Mouse (Mus musculus): Measurements from ENCODE around the gene Tom1l2. TPM values are rescaled to one million over a fixed set of nuclear protein-coding genes. Genes with fewer than 3 reads are reported as not detected.

Gene Tom1l2
- polyA plus RNA-seq, 1 experiment from 2014 or later = 47.3 TPM

- ATAC-seq (ENCODE audit: low FRiP score) (no peak), DNase-seq (ENCODE audit: low spot score) (no peak)
- H3K36me3 ChIP-seq (replicated peaks; ENCODE audit: control insufficient read depth, insufficient read depth) = no peaks in the 10 kb centered on the region
- H3K9me3 ChIP-seq (ENCODE audit: control insufficient read depth, low read length) = no peaks in the 10 kb centered on the region
- no peak overlapping the region for H3K4me3 ChIP-seq (replicated peaks; ENCODE audit: low read length)
- peaks cover 8% of the 10 kb centered on the region; the same call in 1 of the 2 replicates for H3K4me1 ChIP-seq (replicated peaks; ENCODE audit: control insufficient read depth, insufficient read depth, low read length)
- H3K4me2 ChIP-seq (replicated peaks) = no peak overlapping the region
- H3K27ac ChIP-seq = no peak overlapping the region
- WGBS = 86% methylated on average over 13 of the region's 13 CpGs
- H3K27me3 ChIP-seq (ENCODE audit: control insufficient read depth, insufficient read depth, low read length) = no peaks in the 10 kb centered on the region
- H3K9ac ChIP-seq = no peak overlapping the region
Measured at GRCm38 (mm10) chr11:60370431-60370830, 17.7 kb upstream of the Tom1l2 start.

DNA sequence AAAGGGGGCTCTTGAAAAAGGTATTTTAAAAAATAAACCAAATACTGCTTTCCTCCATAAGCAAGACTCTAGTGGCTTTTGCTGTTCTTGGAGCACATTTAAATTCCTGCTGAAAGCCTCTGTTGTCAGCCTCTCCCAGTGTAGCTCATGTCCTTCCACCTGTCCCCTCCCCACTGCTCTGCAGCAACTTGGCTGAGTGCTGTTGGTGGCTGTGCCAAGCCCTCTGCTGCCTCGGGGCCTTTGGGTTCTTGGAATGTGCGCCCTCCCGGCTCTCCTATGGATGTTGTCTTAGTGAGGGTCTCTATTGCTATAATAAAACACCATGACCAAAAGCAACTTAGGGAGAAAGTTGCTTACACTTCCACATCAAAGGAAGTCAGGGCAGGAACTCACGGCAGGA is 16.7 kb upstream of the Tom1l2 start:
- Histone ChIP-seq H3K9me3 (ENCODE audit: control insufficient read depth, low read length) (no peaks in the 10 kb centered on the region), H3K4me3 (replicated peaks; ENCODE audit: low read length) (no peak overlapping the region), H3K9ac (no peak overlapping the region), H3K4me2 (replicated peaks) (no peak overlapping the region), H3K36me3 (replicated peaks; ENCODE audit: control insufficient read depth, insufficient read depth) (no peaks in the 10 kb centered on the region), H3K27me3 (ENCODE audit: control insufficient read depth, insufficient read depth, low read length) (no peaks in the 10 kb centered on the region), H3K27ac (no peak overlapping the region), H3K4me1 (replicated peaks; ENCODE audit: control insufficient read depth, insufficient read depth, low read length) (peaks cover 8% of the 10 kb centered on the region; the same call in 1 of the 2 replicates)
- ATAC-seq (ENCODE audit: low FRiP score) = no peak
- no peak for DNase-seq (ENCODE audit: low spot score)
- WGBS = 66% methylated on average over 4 of the region's 4 CpGs

DNA sequence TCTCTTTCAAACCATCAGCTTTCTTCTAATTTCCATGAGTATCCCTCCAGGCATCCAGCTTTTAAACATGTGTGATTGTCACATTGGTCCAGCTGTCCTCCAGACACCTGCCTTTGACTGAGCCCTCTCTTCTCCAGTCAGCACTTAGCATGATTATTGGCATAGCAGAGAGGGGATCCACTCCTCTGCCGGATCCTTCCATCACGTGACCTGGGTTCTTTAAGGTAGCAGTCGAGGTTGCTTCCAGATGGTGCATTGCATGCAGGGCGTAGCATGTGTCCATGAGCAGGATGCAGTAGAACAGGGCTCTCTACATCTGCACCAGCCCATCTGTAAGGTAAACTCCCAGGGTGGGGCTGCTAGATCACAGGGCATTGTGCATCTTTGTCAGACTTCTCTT is 16.2 kb upstream of the Tom1l2 start:
- H3K4me1 ChIP-seq (replicated peaks; ENCODE audit: control insufficient read depth, insufficient read depth, low read length) = peaks cover 8% of the 10 kb centered on the region; the same call in 1 of the 2 replicates
- H3K9me3 ChIP-seq (ENCODE audit: control insufficient read depth, low read length) = no peaks in the 10 kb centered on the region
- ATAC-seq (ENCODE audit: low FRiP score) (no peak), DNase-seq (ENCODE audit: low spot score) (no peak)
- no peak overlapping the region for H3K4me3 ChIP-seq (replicated peaks; ENCODE audit: low read length)
- H3K9ac ChIP-seq = no peak overlapping the region
- H3K27ac ChIP-seq = no peak overlapping the region
- 67% methylated on average over 4 of the region's 4 CpGs for WGBS
- no peaks in the 10 kb centered on the region for H3K36me3 ChIP-seq (replicated peaks; ENCODE audit: control insufficient read depth, insufficient read depth)
- H3K4me2 ChIP-seq (replicated peaks) = no peak overlapping the region
- no peaks in the 10 kb centered on the region for H3K27me3 ChIP-seq (ENCODE audit: control insufficient read depth, insufficient read depth, low read length)

DNA sequence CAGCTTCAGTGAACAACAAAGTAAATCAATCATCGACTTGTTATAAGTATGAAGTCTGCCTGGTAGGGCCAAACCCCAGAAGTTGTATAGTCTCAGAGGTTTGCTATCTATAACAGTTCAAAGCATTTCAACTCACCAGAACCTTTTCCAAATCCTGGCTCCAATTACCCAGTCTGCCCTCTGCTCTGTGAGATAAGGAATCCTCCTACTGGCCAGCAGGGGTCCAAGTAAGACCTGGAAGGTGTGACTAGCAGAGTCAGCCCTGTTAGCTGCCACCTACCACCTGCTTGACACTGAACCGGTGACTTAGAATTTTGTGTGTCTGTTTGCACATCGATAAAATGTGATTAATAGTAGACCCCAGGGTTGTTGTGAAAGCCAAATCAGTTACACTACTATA is 14.6 kb upstream of the Tom1l2 start:
- Histone ChIP-seq H3K27me3 (ENCODE audit: control insufficient read depth, insufficient read depth, low read length) (no peaks in the 10 kb centered on the region), H3K9ac (no peak overlapping the region), H3K4me2 (replicated peaks) (no peak overlapping the region), H3K36me3 (replicated peaks; ENCODE audit: control insufficient read depth, insufficient read depth) (no peaks in the 10 kb centered on the region), H3K27ac (no peak overlapping the region), H3K4me3 (replicated peaks; ENCODE audit: low read length) (no peak overlapping the region), H3K9me3 (ENCODE audit: control insufficient read depth, low read length) (no peaks in the 10 kb centered on the region), H3K4me1 (replicated peaks; ENCODE audit: control insufficient read depth, insufficient read depth, low read length) (peaks cover 8% of the 10 kb centered on the region; the same call in 1 of the 2 replicates)
- DNase-seq (ENCODE audit: low spot score) = no peak
- no peak for ATAC-seq (ENCODE audit: low FRiP score)
- WGBS = 83% methylated on average over 3 of the region's 3 CpGs

DNA sequence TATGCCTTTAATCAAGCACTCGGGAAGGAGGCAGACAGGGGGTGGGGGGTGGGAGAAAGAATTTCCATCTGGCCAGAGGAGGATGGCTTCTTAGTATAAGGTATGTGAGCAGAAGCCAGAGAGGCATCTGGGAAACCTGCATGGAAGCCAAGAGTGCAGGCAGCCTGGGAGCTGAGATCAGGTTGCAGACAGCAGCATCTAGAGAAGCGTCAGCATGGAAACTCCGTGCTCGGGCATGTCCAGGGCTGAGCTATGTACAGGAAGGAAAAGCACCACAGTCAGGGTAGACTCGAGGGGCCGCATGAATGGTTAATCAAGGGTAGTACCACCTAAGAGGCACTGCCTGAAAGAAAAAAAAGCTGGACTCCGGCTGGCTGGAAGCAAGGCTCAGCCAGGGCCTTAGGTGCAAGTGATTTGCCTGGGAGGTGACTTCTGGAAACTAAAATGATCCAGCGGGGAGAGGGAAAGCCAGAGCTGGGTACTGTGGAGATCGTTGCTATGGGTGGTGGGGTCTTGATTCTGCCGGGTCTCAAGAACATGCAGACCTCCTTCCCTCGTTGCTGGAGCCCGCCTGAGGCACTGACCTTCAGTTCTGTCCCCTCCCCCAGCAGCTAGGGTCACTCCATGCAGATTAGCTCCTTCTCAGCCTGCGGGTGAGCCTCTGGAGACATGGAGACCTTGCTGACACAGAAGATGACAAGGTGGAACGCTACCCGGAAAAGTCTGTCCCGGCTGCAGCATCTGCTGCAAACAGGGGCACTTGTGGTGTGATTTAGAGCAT is 13.7 kb upstream of the Tom1l2 start:
- WGBS = 45% methylated on average over 16 of the region's 16 CpGs
- 0 out of 2 replicates have a peak overlapping the region, but pooled peaks have one; percentile 49 for H3K27ac ChIP-seq
- H3K4me1 ChIP-seq (replicated peaks; ENCODE audit: control insufficient read depth, insufficient read depth, low read length) = peaks cover 8% of the 10 kb centered on the region; the same call in 1 of the 2 replicates
- no peaks in the 10 kb centered on the region for H3K36me3 ChIP-seq (replicated peaks; ENCODE audit: control insufficient read depth, insufficient read depth)
- H3K9me3 ChIP-seq (ENCODE audit: control insufficient read depth, low read length) = no peaks in the 10 kb centered on the region
- no peak overlapping the region for H3K4me2 ChIP-seq (replicated peaks)
- H3K9ac ChIP-seq = no peak overlapping the region
- DNase-seq (ENCODE audit: low spot score) (no peak), ATAC-seq (ENCODE audit: low FRiP score) (no peak)
- no peaks in the 10 kb centered on the region for H3K27me3 ChIP-seq (ENCODE audit: control insufficient read depth, insufficient read depth, low read length)
- no peak overlapping the region for H3K4me3 ChIP-seq (replicated peaks; ENCODE audit: low read length)

DNA sequence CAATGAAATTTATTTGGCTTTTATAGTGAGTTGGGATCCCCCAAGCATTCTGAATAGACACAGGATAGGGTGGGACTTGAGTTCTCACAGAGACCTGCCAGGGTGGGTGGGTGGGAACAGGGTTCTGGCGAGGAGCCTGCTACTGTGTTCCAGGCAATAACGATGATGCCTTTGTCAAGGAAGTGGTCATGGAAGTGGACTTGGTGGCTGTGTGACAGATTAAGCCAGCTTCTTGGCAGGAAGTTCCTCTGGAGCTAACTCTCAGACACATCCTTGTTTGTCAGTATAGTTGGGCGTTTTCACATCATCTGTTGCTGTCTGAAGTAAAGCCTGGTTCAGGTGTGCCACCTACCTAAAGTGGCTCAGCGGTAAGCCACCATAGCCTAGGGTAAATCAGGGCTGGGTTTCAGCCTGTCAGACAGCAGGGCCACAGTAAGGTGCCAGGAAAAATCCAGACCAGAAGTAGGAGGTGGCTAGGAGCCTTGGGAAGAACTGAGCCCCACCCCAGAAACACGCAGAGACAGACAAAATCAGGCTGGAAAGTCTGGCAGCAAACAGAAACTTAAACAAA is 8.0 kb upstream of the Tom1l2 start:
- Histone ChIP-seq H3K4me3 (replicated peaks; ENCODE audit: low read length) (no peak overlapping the region), H3K4me1 (replicated peaks; ENCODE audit: control insufficient read depth, insufficient read depth, low read length) (no peaks in the 10 kb centered on the region), H3K4me2 (replicated peaks) (no peak overlapping the region), H3K27me3 (ENCODE audit: control insufficient read depth, insufficient read depth, low read length) (no peaks in the 10 kb centered on the region), H3K9me3 (ENCODE audit: control insufficient read depth, low read length) (no peaks in the 10 kb centered on the region), H3K36me3 (replicated peaks; ENCODE audit: control insufficient read depth, insufficient read depth) (no peaks in the 10 kb centered on the region), H3K9ac (no peak overlapping the region), H3K27ac (no peak overlapping the region)
- DNase-seq (ENCODE audit: low spot score) = no peak
- WGBS = 82% methylated on average over 5 of the region's 5 CpGs
- no peak for ATAC-seq (ENCODE audit: low FRiP score)

GRCm38 (mm10) chr11:60359936-60360335 is 7.2 kb upstream of the Tom1l2 start:
- no peak for DNase-seq (ENCODE audit: low spot score)
- Histone ChIP-seq H3K4me1 (replicated peaks; ENCODE audit: control insufficient read depth, insufficient read depth, low read length) (no peaks in the 10 kb centered on the region), H3K9me3 (ENCODE audit: control insufficient read depth, low read length) (no peaks in the 10 kb centered on the region), H3K4me3 (replicated peaks; ENCODE audit: low read length) (no peak overlapping the region), H3K9ac (no peak overlapping the region), H3K36me3 (replicated peaks; ENCODE audit: control insufficient read depth, insufficient read depth) (no peaks in the 10 kb centered on the region), H3K27ac (no peak overlapping the region), H3K27me3 (ENCODE audit: control insufficient read depth, insufficient read depth, low read length) (no peaks in the 10 kb centered on the region), H3K4me2 (replicated peaks) (no peak overlapping the region)
- ATAC-seq (ENCODE audit: low FRiP score) = no peak
- 89% methylated on average over 1 of the region's 1 CpGs for WGBS

GRCm38 (mm10) chr11:60359138-60359537 is 6.4 kb upstream of the Tom1l2 start:
- Histone ChIP-seq H3K9me3 (ENCODE audit: control insufficient read depth, low read length) (no peaks in the 10 kb centered on the region), H3K4me3 (replicated peaks; ENCODE audit: low read length) (no peak overlapping the region), H3K9ac (no peak overlapping the region), H3K27me3 (ENCODE audit: control insufficient read depth, insufficient read depth, low read length) (no peaks in the 10 kb centered on the region), H3K36me3 (replicated peaks; ENCODE audit: control insufficient read depth, insufficient read depth) (no peaks in the 10 kb centered on the region), H3K27ac (no peak overlapping the region), H3K4me1 (replicated peaks; ENCODE audit: control insufficient read depth, insufficient read depth, low read length) (no peaks in the 10 kb centered on the region), H3K4me2 (replicated peaks) (no peak overlapping the region)
- WGBS = 74% methylated on average over 5 of the region's 5 CpGs
- ATAC-seq (ENCODE audit: low FRiP score) = no peak
- no peak for DNase-seq (ENCODE audit: low spot score)

DNA sequence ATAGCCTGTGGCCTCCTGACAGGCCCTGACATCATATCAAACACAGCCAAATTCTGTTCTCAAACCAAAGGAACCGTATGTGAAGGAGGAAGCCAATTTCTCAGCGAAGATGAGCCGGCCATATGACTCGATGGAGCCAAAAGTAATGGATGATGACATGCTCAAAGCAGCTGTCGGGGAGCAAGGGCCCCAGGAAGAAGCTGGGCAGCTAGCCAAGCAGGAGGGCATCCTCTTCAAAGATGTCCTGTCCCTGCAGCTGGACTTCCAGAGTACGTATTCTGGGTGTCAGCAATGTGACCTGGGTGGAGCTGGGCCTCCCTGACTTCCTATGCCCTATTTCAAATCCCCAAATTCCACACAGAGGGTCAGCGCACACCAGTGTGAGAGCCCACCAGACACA is 5.8 kb upstream of the Tom1l2 start:
- Histone ChIP-seq H3K27ac (no peak overlapping the region), H3K4me2 (replicated peaks) (no peak overlapping the region), H3K4me3 (replicated peaks; ENCODE audit: low read length) (no peak overlapping the region), H3K27me3 (ENCODE audit: control insufficient read depth, insufficient read depth, low read length) (no peaks in the 10 kb centered on the region), H3K9me3 (ENCODE audit: control insufficient read depth, low read length) (no peaks in the 10 kb centered on the region), H3K4me1 (replicated peaks; ENCODE audit: control insufficient read depth, insufficient read depth, low read length) (no peaks in the 10 kb centered on the region), H3K9ac (no peak overlapping the region), H3K36me3 (replicated peaks; ENCODE audit: control insufficient read depth, insufficient read depth) (no peaks in the 10 kb centered on the region)
- WGBS = 75% methylated on average over 7 of the region's 7 CpGs
- DNase-seq (ENCODE audit: low spot score) (no peak), ATAC-seq (ENCODE audit: low FRiP score) (no peak)

All from hindbrain, embryonic 14.5 days (tissue).